Mouse (Mus musculus) right cerebral cortex, postnatal 36 days (tissue): ENCODE measurements around the gene Hax1.
A peak's percentile ranks its signal among the peaks of the same experiment; 100 is the strongest.

Experiments used
- DNase-seq, 2 experiments: peaks; one replicate each; pipeline ENCODE4 v3.0.0; 2022; ENCODE audit warnings: low spot score in 2 of 2, mixed read lengths in 1 of 2

Hax1 gene

DNA sequence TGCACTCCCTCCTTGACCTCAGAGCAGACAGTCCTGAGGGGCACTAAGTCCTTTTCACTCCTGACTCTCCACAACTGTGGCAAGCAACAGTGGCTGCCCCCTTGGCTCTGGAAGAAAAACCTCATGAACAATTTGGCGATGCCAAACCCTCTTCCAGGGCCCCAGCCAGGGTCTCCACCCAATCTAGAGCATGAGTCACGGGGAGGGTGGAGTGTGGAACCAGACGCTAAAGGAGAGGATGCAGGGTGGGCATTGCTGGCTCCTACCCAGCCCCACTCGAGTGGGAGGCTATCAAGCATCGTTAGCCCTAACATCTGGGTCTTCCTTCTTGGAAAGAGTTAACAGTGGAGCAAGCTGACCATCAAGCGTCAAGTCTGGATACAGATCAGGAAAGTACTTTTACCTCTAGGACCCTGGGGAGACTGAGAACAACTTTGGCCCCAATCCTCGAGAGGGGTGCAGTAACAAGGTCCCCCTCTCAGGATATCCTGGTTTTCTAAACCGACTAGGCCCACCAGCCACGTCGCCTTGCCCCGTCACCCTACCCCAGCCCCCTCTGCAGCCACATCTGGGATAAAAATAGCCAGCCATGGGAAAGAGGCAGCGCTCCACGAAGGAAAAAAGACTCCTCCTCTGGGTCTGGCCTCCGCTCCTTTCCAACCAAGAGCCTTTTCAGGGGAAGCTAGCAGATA, 36.4 kb downstream of the Hax1 start:
- DNase-seq: no peak

DNA sequence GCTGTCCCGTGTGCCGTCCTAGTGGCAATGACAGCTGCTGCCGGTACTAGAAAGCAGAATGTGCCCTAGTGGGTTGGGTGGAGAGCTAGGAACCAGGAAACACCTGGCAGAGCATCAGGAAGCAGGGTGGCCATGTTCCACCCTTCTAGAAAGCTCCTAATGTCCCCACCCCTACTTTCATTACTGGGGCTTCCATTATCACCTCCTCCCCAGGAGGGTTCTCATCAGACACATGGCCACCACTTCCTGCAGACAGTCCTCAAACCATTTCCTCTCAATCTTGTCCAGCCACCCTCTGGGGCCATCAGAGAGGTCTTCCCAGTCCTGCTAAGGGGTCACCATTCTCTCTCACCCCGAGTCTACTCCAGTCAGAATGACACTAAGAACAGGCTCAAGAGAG, 37.1 kb downstream of the Hax1 start:
- no peak for DNase-seq

DNA sequence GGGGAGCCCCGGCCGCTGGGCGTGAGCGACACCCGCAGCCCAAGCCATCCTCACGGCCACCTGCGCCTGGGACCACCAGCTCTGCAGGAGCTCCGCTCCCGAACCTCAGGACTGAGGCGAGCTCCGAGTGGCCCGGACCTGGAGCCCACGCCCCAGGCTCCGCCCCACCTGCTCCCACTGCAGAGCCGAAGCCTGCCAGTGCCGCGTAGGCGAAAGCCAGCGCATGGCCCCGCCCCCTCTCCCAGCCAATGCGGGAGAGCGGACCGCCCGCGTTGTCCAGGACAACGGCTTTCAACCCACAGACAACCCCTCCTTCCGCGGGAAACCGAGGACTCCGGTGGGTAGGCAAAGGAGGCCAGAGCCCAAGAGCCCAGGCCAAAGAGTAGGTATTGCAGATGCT, 38.1 kb downstream of the Hax1 start:
- peak; percentile 93 to 96 for DNase-seq

DNA sequence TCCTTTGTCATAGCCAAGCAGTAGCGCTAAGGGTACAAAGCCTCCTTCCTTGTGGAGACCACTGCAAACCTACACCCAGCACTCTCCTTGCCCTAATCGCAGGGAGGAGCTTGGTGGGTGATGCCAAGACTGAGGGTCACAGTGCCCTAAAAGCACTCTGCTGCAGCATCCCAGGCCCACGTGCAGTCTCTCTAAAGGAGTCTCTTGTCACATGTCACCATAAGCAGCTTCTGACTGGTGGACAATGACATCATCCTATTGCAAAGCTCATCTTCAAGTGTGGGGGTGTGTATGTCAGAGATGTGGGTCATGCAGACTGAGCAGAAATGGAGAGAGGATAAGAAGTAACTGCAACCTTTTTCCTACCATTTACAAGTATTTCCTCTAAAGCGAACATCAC, 39.1 kb downstream of the Hax1 start:
- DNase-seq: peak; percentile 57 to 82

DNA sequence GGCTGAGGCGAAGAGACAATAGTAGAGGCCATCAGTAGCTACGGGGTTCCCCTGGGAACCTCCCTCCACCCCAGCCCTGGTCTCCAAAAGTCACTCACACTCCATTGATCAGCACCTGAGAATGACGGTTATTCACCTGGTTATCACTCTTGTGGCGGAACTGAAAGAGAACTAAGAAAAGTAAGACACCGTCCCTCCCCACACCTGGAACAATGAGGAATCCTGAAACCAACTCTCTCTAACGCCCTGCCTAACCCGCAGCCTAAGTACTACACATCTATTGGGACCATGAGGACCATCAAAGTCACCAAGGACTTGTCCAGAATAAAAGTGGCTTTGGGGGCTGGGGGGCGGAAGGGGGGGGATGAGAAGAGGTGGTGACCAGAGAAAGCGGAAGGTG, 40.7 kb downstream of the Hax1 start:
- no peak for DNase-seq

DNA sequence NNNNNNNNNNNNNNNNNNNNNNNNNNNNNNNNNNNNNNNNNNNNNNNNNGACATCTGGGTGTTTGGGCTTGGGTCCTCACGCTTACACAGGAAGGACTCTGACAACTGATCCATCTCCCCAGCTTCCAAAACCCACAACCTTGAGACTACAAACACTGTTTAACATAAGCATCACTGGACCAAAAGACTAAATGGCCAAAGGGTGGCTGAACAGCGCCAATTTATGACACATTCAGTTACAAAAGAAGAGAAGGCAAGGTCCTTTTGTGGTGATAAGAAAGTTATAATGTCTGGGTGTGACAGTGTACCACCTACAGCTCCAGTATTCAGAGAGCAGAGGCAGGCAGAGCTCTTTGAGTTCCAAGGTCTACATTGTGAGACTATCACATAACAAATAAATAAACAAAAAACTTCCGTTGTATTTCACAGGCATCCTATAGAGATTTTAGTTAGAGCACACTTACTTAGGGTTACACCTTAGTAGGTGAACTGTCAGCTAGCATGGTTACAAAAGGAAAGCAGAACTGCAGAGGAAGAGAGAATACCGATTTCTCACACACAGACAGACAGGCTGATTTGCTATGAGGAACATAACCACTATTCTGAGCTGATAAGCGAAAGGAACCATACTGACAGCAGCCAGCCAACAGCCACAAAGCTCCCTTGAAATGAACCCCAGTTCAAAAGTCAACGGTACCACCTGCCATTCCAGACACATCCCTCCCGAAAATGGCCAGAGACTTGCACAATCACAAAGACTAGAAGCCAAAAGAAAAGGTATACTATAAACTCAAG, 42.2 kb downstream of the Hax1 start:
- no peak for DNase-seq

DNA sequence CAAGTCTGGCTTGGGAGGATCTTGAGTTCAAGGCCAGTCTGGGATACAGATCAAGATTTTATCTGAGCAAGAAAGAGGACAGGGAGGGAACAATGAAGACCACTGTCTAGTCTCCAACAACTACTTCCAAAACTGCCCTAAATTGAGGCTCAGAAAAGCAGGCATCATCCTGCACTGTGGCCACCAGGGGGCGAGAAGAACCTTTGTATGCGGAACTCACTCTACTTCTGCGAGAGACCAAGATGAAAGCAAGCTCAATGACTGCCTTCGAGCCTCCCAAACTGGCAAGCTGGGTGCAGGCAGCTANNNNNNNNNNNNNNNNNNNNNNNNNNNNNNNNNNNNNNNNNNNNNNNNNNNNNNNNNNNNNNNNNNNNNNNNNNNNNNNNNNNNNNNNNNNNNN, 45.2 kb downstream of the Hax1 start:
- DNase-seq: peak in 1 of 2 experiments; percentile 70

DNA sequence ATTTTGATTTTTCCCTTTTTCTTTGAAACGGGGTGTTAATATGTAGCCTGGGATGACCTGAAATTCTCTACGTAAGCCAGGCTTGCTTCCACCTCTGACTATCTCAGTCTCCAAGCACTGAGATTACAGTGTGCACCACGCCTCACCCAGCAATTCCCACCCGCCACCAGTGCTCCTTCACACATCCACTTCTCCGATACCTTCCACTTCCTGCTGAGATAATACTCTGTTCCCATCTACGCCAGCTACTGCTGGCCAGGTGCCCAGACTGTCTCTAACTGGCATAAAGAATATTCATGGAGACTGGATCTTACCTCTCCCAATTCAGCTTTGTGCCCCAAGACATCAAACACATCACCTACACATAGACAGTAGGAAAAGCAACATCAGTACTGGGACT, 49.9 kb downstream of the Hax1 start:
- peak; percentile 76 to 79 for DNase-seq

DNA sequence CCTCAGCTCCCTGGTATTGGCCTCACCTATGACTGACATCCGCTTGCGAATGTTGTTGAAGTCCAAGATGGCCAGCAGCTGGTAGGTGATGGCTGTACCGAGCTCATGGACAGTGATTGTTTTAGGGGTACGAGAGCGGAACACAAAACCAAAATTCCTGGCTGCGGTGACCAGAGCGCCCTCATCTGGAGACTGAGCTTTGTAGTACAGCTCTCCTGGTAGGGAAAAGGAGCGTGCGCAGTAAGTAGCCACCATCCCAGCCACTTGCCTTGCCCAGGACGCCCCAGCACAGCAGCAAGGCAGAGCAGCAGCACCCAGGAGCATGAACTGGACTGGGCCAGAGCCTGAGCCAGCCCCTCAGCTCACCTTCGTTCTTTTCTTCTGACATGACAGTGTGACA, 50.6 kb downstream of the Hax1 start:
- DNase-seq: no peak
